Mouse (Mus musculus): ENCODE measurements around the gene Pi4k2a. TPM values are rescaled to one million over a fixed set of nuclear protein-coding genes. Genes with fewer than 3 reads are reported as not detected.
A peak's percentile ranks its signal among the peaks of the same experiment; 100 is the strongest.

Gene Pi4k2a
- polyA plus RNA-seq, 1 experiment from 2014 or later = 47.2 TPM

GRCm38 (mm10) chr19:42118142-42118541 is 27.9 kb downstream of the Pi4k2a start:
- no peak overlapping the region for H3K9ac ChIP-seq (ENCODE audit: low read depth, low read length)
- H3K27me3 ChIP-seq (replicated peaks; ENCODE audit: control insufficient read depth, insufficient read depth, low read length) = no peaks in the 10 kb centered on the region
- H3K4me3 ChIP-seq (ENCODE audit: low read depth, low read length) = no peak overlapping the region
- no peaks in the 10 kb centered on the region for H3K9me3 ChIP-seq (ENCODE audit: control insufficient read depth)
- no peak for ATAC-seq
- no peak overlapping the region for H3K4me2 ChIP-seq (replicated peaks; ENCODE audit: low read depth)
- H3K27ac ChIP-seq (ENCODE audit: low read depth, low read length) = no peak overlapping the region
- H3K4me1 ChIP-seq (replicated peaks; ENCODE audit: control insufficient read depth, insufficient read depth, low read length) = no peaks in the 10 kb centered on the region
- 92% methylated on average over 9 of the region's 9 CpGs for WGBS
- peaks cover 82% of the 10 kb centered on the region for H3K36me3 ChIP-seq (ENCODE audit: control insufficient read depth, insufficient read depth)
- no peak for TF ChIP-seq CTCF (IDR thresholded peaks at IDR 0.05; ENCODE audit: low read depth)

- no peak for TF ChIP-seq CTCF (IDR thresholded peaks at IDR 0.05; ENCODE audit: low read depth)
- no peaks in the 10 kb centered on the region for H3K9me3 ChIP-seq (ENCODE audit: control insufficient read depth)
- 68% methylated on average over 5 of the region's 5 CpGs for WGBS
- H3K4me1 ChIP-seq (replicated peaks; ENCODE audit: control insufficient read depth, insufficient read depth, low read length) = no peaks in the 10 kb centered on the region
- H3K4me2 ChIP-seq (replicated peaks; ENCODE audit: low read depth) = no peak overlapping the region
- H3K27ac ChIP-seq (ENCODE audit: low read depth, low read length) = no peak overlapping the region
- H3K36me3 ChIP-seq (ENCODE audit: control insufficient read depth, insufficient read depth) = peaks cover 83% of the 10 kb centered on the region
- ATAC-seq = no peak
- no peak overlapping the region for H3K4me3 ChIP-seq (ENCODE audit: low read depth, low read length)
- H3K9ac ChIP-seq (ENCODE audit: low read depth, low read length) = no peak overlapping the region
- no peaks in the 10 kb centered on the region for H3K27me3 ChIP-seq (replicated peaks; ENCODE audit: control insufficient read depth, insufficient read depth, low read length)
Measured at GRCm38 (mm10) chr19:42118596-42118995, 28.3 kb downstream of the Pi4k2a start.

DNA sequence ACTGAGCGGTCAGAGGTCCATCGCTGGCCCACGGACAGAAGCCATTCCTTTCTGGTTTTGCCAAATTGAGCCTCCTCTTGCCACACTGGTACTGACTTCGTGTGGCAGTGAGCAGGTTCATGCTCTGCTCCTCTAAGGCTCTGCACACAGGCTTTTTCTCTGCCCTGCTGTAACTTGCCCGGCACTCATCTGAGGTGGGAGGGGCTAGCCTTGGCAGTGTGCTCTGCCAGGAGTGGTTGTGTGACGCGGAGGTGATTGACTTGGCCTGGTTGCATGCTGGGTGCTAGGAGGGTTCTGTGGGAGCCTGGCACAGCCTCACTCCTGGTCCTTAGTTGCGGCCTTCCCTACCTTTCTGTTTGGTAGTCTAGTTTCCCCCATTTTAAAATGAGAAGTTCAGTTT is 30.2 kb downstream of the Pi4k2a start:
- Histone ChIP-seq H3K4me1 (replicated peaks; ENCODE audit: control insufficient read depth, insufficient read depth, low read length) (no peaks in the 10 kb centered on the region), H3K9ac (ENCODE audit: low read depth, low read length) (no peak overlapping the region), H3K27ac (ENCODE audit: low read depth, low read length) (no peak overlapping the region), H3K4me3 (ENCODE audit: low read depth, low read length) (no peak overlapping the region), H3K27me3 (replicated peaks; ENCODE audit: control insufficient read depth, insufficient read depth, low read length) (no peaks in the 10 kb centered on the region), H3K4me2 (replicated peaks; ENCODE audit: low read depth) (no peak overlapping the region), H3K36me3 (ENCODE audit: control insufficient read depth, insufficient read depth) (peaks cover 78% of the 10 kb centered on the region), H3K9me3 (ENCODE audit: control insufficient read depth) (no peaks in the 10 kb centered on the region)
- WGBS = 94% methylated on average over 8 of the region's 8 CpGs
- no peak for ATAC-seq
- TF ChIP-seq CTCF (IDR thresholded peaks at IDR 0.05; ENCODE audit: low read depth) = no peak

DNA sequence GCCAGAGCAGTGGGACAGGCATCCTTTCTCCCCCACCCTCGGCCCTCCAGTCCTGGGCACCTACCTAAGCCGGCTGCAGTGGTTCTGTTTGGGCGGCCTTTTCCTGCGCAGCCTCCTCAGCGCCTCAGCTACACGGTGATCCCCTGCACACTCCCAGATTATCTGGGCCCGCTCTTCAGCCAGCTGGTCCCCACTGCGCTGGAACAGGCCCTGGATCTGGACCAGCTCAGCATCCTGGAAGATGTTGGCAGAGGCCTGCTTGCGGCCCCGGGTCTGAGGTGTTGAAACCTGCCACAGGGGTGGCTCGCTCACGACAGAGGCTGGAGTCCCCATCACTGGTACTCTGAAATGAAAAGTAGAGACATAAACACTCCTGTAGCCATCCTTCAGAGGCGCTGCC is 34.4 kb downstream of the Pi4k2a start:
- Histone ChIP-seq H3K27me3 (replicated peaks; ENCODE audit: control insufficient read depth, insufficient read depth, low read length) (no peaks in the 10 kb centered on the region), H3K36me3 (ENCODE audit: control insufficient read depth, insufficient read depth) (peaks cover 49% of the 10 kb centered on the region), H3K9me3 (ENCODE audit: control insufficient read depth) (no peaks in the 10 kb centered on the region), H3K4me3 (ENCODE audit: low read depth, low read length) (no peak overlapping the region), H3K9ac (ENCODE audit: low read depth, low read length) (no peak overlapping the region), H3K4me2 (replicated peaks; ENCODE audit: low read depth) (no peak overlapping the region), H3K4me1 (replicated peaks; ENCODE audit: control insufficient read depth, insufficient read depth, low read length) (0 out of 2 replicates have a peak, but pooled peaks cover 3% of the 10 kb centered on the region), H3K27ac (ENCODE audit: low read depth, low read length) (no peak overlapping the region)
- ATAC-seq = no peak
- 86% methylated on average over 13 of the region's 13 CpGs for WGBS
- no peak for TF ChIP-seq CTCF (IDR thresholded peaks at IDR 0.05; ENCODE audit: low read depth)

DNA sequence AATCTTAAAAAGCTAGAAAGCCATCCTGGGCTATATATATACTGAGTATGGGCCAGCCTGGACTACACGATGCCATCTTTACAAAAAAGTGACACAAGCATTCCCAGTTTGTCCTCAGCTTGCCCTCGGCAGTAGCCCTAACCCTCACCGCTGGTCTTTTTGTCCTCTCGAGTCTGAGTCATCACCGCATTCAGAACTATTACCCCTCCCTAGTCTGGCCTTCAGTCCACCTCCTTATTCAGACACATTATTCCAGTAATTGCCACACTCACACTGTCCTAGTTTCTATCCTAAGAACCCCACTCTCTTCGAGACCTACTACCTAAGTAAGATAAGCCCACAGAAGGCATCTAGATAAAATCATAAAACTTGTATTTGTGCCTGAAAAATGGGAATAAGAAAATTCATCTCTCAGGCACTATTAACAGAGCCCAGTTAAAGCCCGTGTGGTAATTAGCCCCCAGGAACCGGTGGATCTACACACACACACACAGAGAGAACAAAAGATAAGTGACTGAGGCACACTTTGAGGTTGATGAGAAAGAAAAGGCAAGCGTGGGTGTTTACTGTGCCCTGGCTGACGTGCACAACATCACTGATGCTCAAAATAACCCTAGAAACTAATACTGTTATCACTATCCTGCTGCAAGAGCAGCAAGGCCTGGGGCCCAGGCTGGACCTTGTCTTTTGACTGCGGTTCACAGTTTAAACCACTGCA is 35.4 kb downstream of the Pi4k2a start:
- Histone ChIP-seq H3K9me3 (ENCODE audit: control insufficient read depth) (no peaks in the 10 kb centered on the region), H3K4me3 (ENCODE audit: low read depth, low read length) (no peak overlapping the region), H3K27me3 (replicated peaks; ENCODE audit: control insufficient read depth, insufficient read depth, low read length) (no peaks in the 10 kb centered on the region), H3K4me2 (replicated peaks; ENCODE audit: low read depth) (no peak overlapping the region), H3K9ac (ENCODE audit: low read depth, low read length) (no peak overlapping the region; the same call in 1 of the 2 replicates), H3K36me3 (ENCODE audit: control insufficient read depth, insufficient read depth) (peaks cover 39% of the 10 kb centered on the region), H3K27ac (ENCODE audit: low read depth, low read length) (no peak overlapping the region), H3K4me1 (replicated peaks; ENCODE audit: control insufficient read depth, insufficient read depth, low read length) (0 out of 2 replicates have a peak, but pooled peaks cover 3% of the 10 kb centered on the region)
- ATAC-seq = no peak
- WGBS = 71% methylated on average over 11 of the region's 11 CpGs
- TF ChIP-seq CTCF (IDR thresholded peaks at IDR 0.05; ENCODE audit: low read depth) = no peak

- Histone ChIP-seq H3K4me1 (replicated peaks; ENCODE audit: control insufficient read depth, insufficient read depth, low read length) (0 out of 2 replicates have a peak, but pooled peaks cover 3% of the 10 kb centered on the region), H3K4me2 (replicated peaks; ENCODE audit: low read depth) (peak overlapping the region; percentile 43; the same call in 1 of the 2 replicates), H3K27me3 (replicated peaks; ENCODE audit: control insufficient read depth, insufficient read depth, low read length) (no peaks in the 10 kb centered on the region), H3K27ac (ENCODE audit: low read depth, low read length) (no peak overlapping the region), H3K9me3 (ENCODE audit: control insufficient read depth) (no peaks in the 10 kb centered on the region), H3K4me3 (ENCODE audit: low read depth, low read length) (no peak overlapping the region), H3K36me3 (ENCODE audit: control insufficient read depth, insufficient read depth) (peaks cover 34% of the 10 kb centered on the region), H3K9ac (ENCODE audit: low read depth, low read length) (no peak overlapping the region; the same call in 1 of the 2 replicates)
- WGBS = 81% methylated on average over 6 of the region's 6 CpGs
- no peak for TF ChIP-seq CTCF (IDR thresholded peaks at IDR 0.05; ENCODE audit: low read depth)
- no peak for ATAC-seq
Measured at GRCm38 (mm10) chr19:42126219-42126605, 35.9 kb downstream of the Pi4k2a start.

Data from intestine, postnatal 0 days (tissue).